ENCODE assay signal across 9 mouse cellular contexts in genomic region chr13:95524424-95524673, GRCm38 (mm10). TPM values are rescaled to one million over a fixed set of nuclear protein-coding genes. Genes with fewer than 3 reads are reported as not detected.
DNase-seq lines count a peak whose midpoint lies in the region; ATAC-seq and TF ChIP-seq lines count a peak whose summit lies in the region.
"Had no signal": no experiment of that assay in that cellular context is flagged by ENCODE, and none has a peak within 500 bp of the region (broad histone marks: within the 10 kb centered on the region; RNA-seq: fewer than 3 reads in every experiment).

No protein-coding gene starts in this region.

- H3K36me3 ChIP-seq in liver, adult 2 months (ENCODE audit: control insufficient read depth, insufficient read depth, low read length): no peaks in the 10 kb centered on the region
- no peaks in the 10 kb centered on the region for H3K36me3 ChIP-seq in embryonic facial prominence, embryonic 14.5 days (ENCODE audit: control insufficient read depth, insufficient read depth, low read length)
- H3K36me3 ChIP-seq in limb, embryonic 10.5 days: no peaks in the 10 kb centered on the region
- no peaks in the 10 kb centered on the region for H3K36me3 ChIP-seq in neural tube, embryonic 13.5 days

- peaks cover 5% of the 10 kb centered on the region; the same call in 1 of the 2 replicates for H3K4me1 ChIP-seq in liver, adult 2 months (ENCODE audit: control insufficient read depth, insufficient read depth, low read length)
- peaks cover 6% of the 10 kb centered on the region for H3K4me1 ChIP-seq in embryonic facial prominence, embryonic 14.5 days (ENCODE audit: control insufficient read depth, insufficient read depth, low read length)
- H3K4me1 ChIP-seq in limb, embryonic 10.5 days: peaks cover 20% of the 10 kb centered on the region
- peaks cover 14% of the 10 kb centered on the region for H3K4me1 ChIP-seq in neural tube, embryonic 13.5 days (replicated peaks)

- no peaks in the 10 kb centered on the region for H3K79me2 ChIP-seq in liver, adult 2 months (ENCODE audit: control insufficient read depth, insufficient read depth, low read length)

- no peak for DNase-seq in liver, adult 2 months (ENCODE audit: extremely low read depth, low read depth, low spot score)
- DNase-seq in liver: no peak
- no peak for DNase-seq in embryonic facial prominence, embryonic 14.5 days (ENCODE audit: low spot score)
- no peak for DNase-seq in limb, embryonic 10.5 days (ENCODE audit: low spot score)
- no peak for DNase-seq in thymus, postnatal 25 days
- no peak for DNase-seq in layer of hippocampus, adult 8-10 months (ENCODE audit: low spot score in 2 of 2)

- no peak overlapping the region for H3K27ac ChIP-seq in liver, adult 2 months (replicated peaks; ENCODE audit: insufficient read depth, low read depth, low read length)
- no peak overlapping the region for H3K27ac ChIP-seq in embryonic facial prominence, embryonic 14.5 days (replicated peaks; ENCODE audit: low read depth, low read length)
- H3K27ac ChIP-seq in limb, embryonic 10.5 days: peak overlapping the region; percentile 25; the same call in 1 of the 2 replicates
- H3K27ac ChIP-seq in neural tube, embryonic 13.5 days (replicated peaks): no peak overlapping the region

- H3K9ac ChIP-seq in liver, adult 2 months (ENCODE audit: low read depth, low read length): peak overlapping the region; percentile 31
- H3K9ac ChIP-seq in embryonic facial prominence, embryonic 14.5 days (ENCODE audit: low read depth, low read length): peak overlapping the region; percentile 47
- peak overlapping the region; percentile 41; the same call in 1 of the 2 replicates for H3K9ac ChIP-seq in neural tube, embryonic 13.5 days

- no peak for TF ChIP-seq CTCF in liver, adult 2 months (IDR thresholded peaks at IDR 0.05; ENCODE audit: low read depth, low read length)

- 1% methylated on average over 13 of the region's 13 CpGs for WGBS in liver, adult 2 months
- 0% methylated on average over 13 of the region's 13 CpGs for WGBS in embryonic facial prominence, embryonic 14.5 days
- WGBS in limb, embryonic 10.5 days: 0% methylated on average over 13 of the region's 13 CpGs
- WGBS in neural tube, embryonic 13.5 days: 1% methylated on average over 13 of the region's 13 CpGs

- H3K4me3 ChIP-seq in liver, adult 2 months (ENCODE audit: insufficient read depth, low read depth, low read length): peak overlapping the region; percentile 46; the same call in 1 of the 2 replicates
- peak overlapping the region; percentile 49 for H3K4me3 ChIP-seq in embryonic facial prominence, embryonic 14.5 days (ENCODE audit: low read depth, low read length)
- peak overlapping the region; percentile 54 for H3K4me3 ChIP-seq in limb, embryonic 10.5 days
- peak overlapping the region; percentile 38 for H3K4me3 ChIP-seq in neural tube, embryonic 13.5 days

- no peak for TF ChIP-seq POLR2A in liver, adult 2 months (IDR thresholded peaks at IDR 0.05; ENCODE audit: extremely low read depth, insufficient read depth, low read length)

- no peaks in the 10 kb centered on the region for H3K9me3 ChIP-seq in embryonic facial prominence, embryonic 14.5 days (ENCODE audit: control insufficient read depth, low read length)
- H3K9me3 ChIP-seq in limb, embryonic 10.5 days (replicated peaks): no peaks in the 10 kb centered on the region
- H3K9me3 ChIP-seq in neural tube, embryonic 13.5 days: no peaks in the 10 kb centered on the region

- H3K27me3 ChIP-seq in liver, adult 2 months (ENCODE audit: control insufficient read depth, insufficient read depth, low read length): no peaks in the 10 kb centered on the region
- peaks cover 43% of the 10 kb centered on the region for H3K27me3 ChIP-seq in embryonic facial prominence, embryonic 14.5 days (replicated peaks; ENCODE audit: control insufficient read depth, insufficient read depth, low read length)
- peaks cover 62% of the 10 kb centered on the region for H3K27me3 ChIP-seq in limb, embryonic 10.5 days (ENCODE audit: low read depth, poor library complexity, severe bottlenecking)
- peaks cover 57% of the 10 kb centered on the region for H3K27me3 ChIP-seq in neural tube, embryonic 13.5 days

- H3K4me2 ChIP-seq in embryonic facial prominence, embryonic 14.5 days (ENCODE audit: low read depth, low read length): peak overlapping the region; percentile 89
- H3K4me2 ChIP-seq in neural tube, embryonic 13.5 days: peak overlapping the region; percentile 65

- no peak; the same call in 1 of the 2 replicates for ATAC-seq in embryonic facial prominence, embryonic 14.5 days (ENCODE audit: low read depth)
- ATAC-seq in neural tube, embryonic 13.5 days (ENCODE audit: low read depth): no peak; the same call in 1 of the 2 replicates
- ATAC-seq in granulocyte monocyte progenitor cell, adult 5-6 weeks (replicated peaks; ENCODE audit: poor library complexity, severe bottlenecking): no peak

RNA-seq across cellular contexts. Expression of gene F2rl1, which starts 0.7 kb away (rescaled TPM):
- 0.13 and 0.18 TPM in 2 replicates for total RNA-seq in liver, adult 2 months (2014; rRNA removed)
- polyA plus RNA-seq in liver, adult 2 months (2012; rRNA removed): 0.07 and 0.24 TPM in 2 replicates
- 4.4 and 5.5 TPM in 2 replicates for polyA plus RNA-seq in embryonic facial prominence, embryonic 14.5 days (2014; fragmentation: Nextera tagmentation; extraction: Ambion mirVana)
- not detected in 2 replicates for polyA plus RNA-seq in limb, embryonic 10.5 days (2016; fragmentation: Nextera tagmentation; extraction: Ambion mirVana)
- 0.11 TPM in 1 of 2 replicates, not detected in the other for polyA plus RNA-seq in neural tube, embryonic 13.5 days (2015; fragmentation: Nextera tagmentation; extraction: Ambion mirVana)
- total RNA-seq in granulocyte monocyte progenitor cell, adult 5-6 weeks (2014; fragmentation: Nextera tagmentation): 0.41 and 0.58 TPM in 2 replicates
- total RNA-seq in granulocyte monocyte progenitor cell, adult 5-6 weeks (2017): 0.17 and 0.77 TPM in 2 replicates
- total RNA-seq in layer of hippocampus, adult 8-10 months (2022): under 1 TPM in 3 of 4 experiments, not detected in 1; 0.26 to 0.32 (median 0.29) TPM

RNA-seq across cellular contexts. Expression of gene S100z, which starts 45.8 kb away (rescaled TPM):
- not detected in 2 replicates for total RNA-seq in liver, adult 2 months (2014; rRNA removed)
- not detected in 2 replicates for polyA plus RNA-seq in liver, adult 2 months (2012; rRNA removed)
- 1.5 and 2.9 TPM in 2 replicates for polyA plus RNA-seq in embryonic facial prominence, embryonic 14.5 days (2014; fragmentation: Nextera tagmentation; extraction: Ambion mirVana)
- not detected in 2 replicates for polyA plus RNA-seq in limb, embryonic 10.5 days (2016; fragmentation: Nextera tagmentation; extraction: Ambion mirVana)
- not detected in 2 replicates for polyA plus RNA-seq in neural tube, embryonic 13.5 days (2015; fragmentation: Nextera tagmentation; extraction: Ambion mirVana)
- total RNA-seq in granulocyte monocyte progenitor cell, adult 5-6 weeks (2014; fragmentation: Nextera tagmentation): not detected in 2 replicates
- total RNA-seq in granulocyte monocyte progenitor cell, adult 5-6 weeks (2017): not detected in 2 replicates
- not detected for total RNA-seq in layer of hippocampus, adult 8-10 months (2022)
- total RNA-seq: layer of hippocampus, adult 18-20 months had no signal
